Comparison of ENCODE assay signal across 11 mouse cellular contexts in the genomic region with DNA sequence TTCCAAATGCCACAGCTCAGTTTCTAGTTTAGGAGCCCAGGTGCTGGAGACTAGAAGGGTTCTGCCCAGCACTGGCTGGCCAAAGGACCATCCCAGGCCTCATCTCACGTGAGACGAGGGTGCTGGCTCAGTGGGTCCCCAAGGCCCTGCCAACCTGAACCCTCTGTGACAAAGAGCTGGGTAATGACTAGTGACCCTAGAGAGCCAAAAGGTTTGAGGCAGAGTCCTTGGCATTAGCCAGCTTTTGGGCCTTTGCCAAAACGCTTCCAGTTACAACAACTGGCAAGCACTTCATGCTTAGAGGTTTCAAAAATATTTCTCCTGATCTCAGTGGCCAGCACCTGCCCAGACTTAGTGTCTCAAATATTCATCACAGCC. TPM values are rescaled to one million over a fixed set of nuclear protein-coding genes. Genes with fewer than 3 reads are reported as not detected.
DNase-seq lines count a peak whose midpoint lies in the region; ATAC-seq and TF ChIP-seq lines count a peak whose summit lies in the region.
"Had no signal": no experiment of that assay in that cellular context is flagged by ENCODE, and none has a peak within 500 bp of the region (broad histone marks: within the 10 kb centered on the region; RNA-seq: fewer than 3 reads in every experiment).

No protein-coding gene starts in this region.

- no peak overlapping the region for H3K9ac ChIP-seq in kidney, embryonic 14.5 days (ENCODE audit: low read depth, low read length)
- no peak overlapping the region for H3K9ac ChIP-seq in ES-Bruce4 (ENCODE audit: low read depth, poor library complexity, severe bottlenecking)
- H3K9ac ChIP-seq: embryonic facial prominence, embryonic 13.5 days; limb, embryonic 13.5 days had no signal

- peak; percentile 79 for DNase-seq in kidney, adult 2 months
- no peak for DNase-seq in Patski (ENCODE audit: low read depth, low spot score)
- DNase-seq in kidney, adult 9 months = peak; percentile 69
- DNase-seq in urinary bladder, postnatal 4 days (ENCODE audit: low spot score in 2 of 2) = no peak

- no peak overlapping the region for H3K27ac ChIP-seq in kidney, adult 2 months (ENCODE audit: insufficient read depth, low read depth, low read length)
- no peak overlapping the region for H3K27ac ChIP-seq in kidney, embryonic 14.5 days (ENCODE audit: low read depth, low read length)
- H3K27ac ChIP-seq in ES-Bruce4 (ENCODE audit: insufficient read depth, low read length) = peak overlapping the region; percentile 86
- H3K27ac ChIP-seq: embryonic facial prominence, embryonic 13.5 days; limb, embryonic 13.5 days had no signal

- POLR2A ChIA-PET in Patski (lab: Charles Lee) = interaction anchor here (1.1 to 1.5 kb wide), 2 partner anchors 17 to 49 kb away, joined by 3 to 7 read pairs; a partner anchor contains a TSS

- no peak for TF ChIP-seq CTCF in kidney, adult 2 months (conservative IDR thresholded peaks at IDR 0.05; ENCODE audit: insufficient read depth, insufficient read length, low read depth, low read length)
- TF ChIP-seq CTCF in ES-Bruce4 (IDR thresholded peaks at IDR 0.05; ENCODE audit: low read depth, low read length) (no peak), Patski (IDR thresholded peaks at IDR 0.05) (no peak)

- no peaks in the 10 kb centered on the region for H3K9me3 ChIP-seq in kidney, embryonic 14.5 days (ENCODE audit: control insufficient read depth, low read length)
- no peaks in the 10 kb centered on the region for H3K9me3 ChIP-seq in ES-Bruce4 (replicated peaks; ENCODE audit: control insufficient read depth, insufficient read depth, low read length, poor library complexity, severe bottlenecking)
- H3K9me3 ChIP-seq: embryonic facial prominence, embryonic 13.5 days; limb, embryonic 13.5 days had no signal

- WGBS in kidney, adult 2 months = 53% methylated on average over 3 of the region's 3 CpGs
- 74% methylated on average over 3 of the region's 3 CpGs for WGBS in kidney, embryonic 14.5 days

- H3K4me2 ChIP-seq in kidney, embryonic 14.5 days (replicated peaks; ENCODE audit: low read depth, low read length) = no peak overlapping the region
- H3K4me2 ChIP-seq: embryonic facial prominence, embryonic 13.5 days; limb, embryonic 13.5 days had no signal

- H3K4me1 ChIP-seq in kidney, adult 2 months (ENCODE audit: control insufficient read depth, insufficient read depth, low read length) = peaks cover 18% of the 10 kb centered on the region; the same call in 1 of the 2 replicates
- H3K4me1 ChIP-seq in kidney, embryonic 14.5 days (ENCODE audit: control insufficient read depth, insufficient read depth, low read length) = no peaks in the 10 kb centered on the region
- H3K4me1 ChIP-seq in ES-Bruce4 (ENCODE audit: control insufficient read depth, insufficient read depth, low read length) = peaks cover 5% of the 10 kb centered on the region
- H3K4me1 ChIP-seq: embryonic facial prominence, embryonic 13.5 days; limb, embryonic 13.5 days had no signal

- H3K36me3 ChIP-seq in kidney, adult 2 months (ENCODE audit: control insufficient read depth, insufficient read depth, low read length) = no peaks in the 10 kb centered on the region
- no peaks in the 10 kb centered on the region for H3K36me3 ChIP-seq in kidney, embryonic 14.5 days (ENCODE audit: control insufficient read depth, insufficient read depth, low read length)
- H3K36me3 ChIP-seq in ES-Bruce4 (ENCODE audit: control insufficient read depth, insufficient read depth, low read length, poor library complexity, severe bottlenecking) = no peaks in the 10 kb centered on the region
- H3K36me3 ChIP-seq: embryonic facial prominence, embryonic 13.5 days; limb, embryonic 13.5 days had no signal

- TF ChIP-seq POLR2A in kidney, adult 2 months (IDR thresholded peaks at IDR 0.05; ENCODE audit: low read depth, low read length) = no peak
- TF ChIP-seq POLR2A in ES-Bruce4 (IDR thresholded peaks at IDR 0.05; ENCODE audit: insufficient read depth, low read length) = no peak

- no peak for ATAC-seq in kidney, embryonic 14.5 days (ENCODE audit: low FRiP score, low TSS enrichment)
- peak; percentile 47 for ATAC-seq in Patski
- ATAC-seq in megakaryocyte progenitor cell, adult 5-6 weeks (replicated peaks; ENCODE audit: poor library complexity) = no peak

- H3K27me3 ChIP-seq in kidney, adult 2 months (replicated peaks; ENCODE audit: control insufficient read depth, insufficient read depth, low read length) = no peaks in the 10 kb centered on the region
- no peaks in the 10 kb centered on the region for H3K27me3 ChIP-seq in kidney, embryonic 14.5 days (ENCODE audit: control insufficient read depth, insufficient read depth, low read length)
- H3K27me3 ChIP-seq in ES-Bruce4 (ENCODE audit: control insufficient read depth, insufficient read depth, low read length, poor library complexity, severe bottlenecking) (no peaks in the 10 kb centered on the region), Patski (peaks cover 13% of the 10 kb centered on the region)

- CTCF ChIA-PET in Patski (lab: Charles Lee) = interaction anchor here (0.9 to 1.3 kb wide), 2 partner anchors 27 to 30 kb away, joined by 3 read pairs; no protein-coding TSS in a partner anchor

- no peak overlapping the region for H3K4me3 ChIP-seq in kidney, adult 2 months (ENCODE audit: insufficient read depth, low read depth, low read length)
- H3K4me3 ChIP-seq in kidney, embryonic 14.5 days (ENCODE audit: low read length) = no peak overlapping the region
- H3K4me3 ChIP-seq in ES-Bruce4 (ENCODE audit: low read depth, low read length) = no peak overlapping the region
- H3K4me3 ChIP-seq: embryonic facial prominence, embryonic 13.5 days; limb, embryonic 13.5 days had no signal

- TF ChIP-seq EP300 in ES-Bruce4 (IDR thresholded peaks at IDR 0.05; ENCODE audit: insufficient read depth, low read depth, low read length) = no peak

- in situ Hi-C loops in Patski (cut with MboI; ENCODE audit: low pct_unique_long_range_greater_than_20kb) = no loop called here

RNA-seq across cellular contexts. Expression of a gene that starts 0.9 kb away (rescaled TPM):
- polyA plus RNA-seq in kidney, adult 2 months (2012; rRNA removed) = 0.09 and 0.12 TPM in 2 replicates
- polyA plus RNA-seq in kidney, embryonic 14.5 days (2014; fragmentation: Nextera tagmentation; extraction: Ambion mirVana) = not detected in 2 replicates
- polyA plus RNA-seq in ES-Bruce4 (2011; ENCODE audit: insufficient read depth, insufficient read length, low read depth, missing spikeins) (1.5 TPM in 1 of 2 replicates, not detected in the other), Patski (2021) (13.6 TPM)
- not detected in 2 replicates for total RNA-seq in megakaryocyte progenitor cell, adult 5-6 weeks (2015)
- total RNA-seq in megakaryocyte progenitor cell, adult 5-6 weeks (2017) = not detected in 2 replicates
- total RNA-seq: megakaryocyte-erythroid progenitor cell, adult 5-6 weeks had no signal
- polyA plus RNA-seq: embryonic facial prominence, embryonic 13.5 days; intestine, embryonic 14.5 days had no signal

RNA-seq across cellular contexts. Expression of a gene that starts 17.6 kb away (rescaled TPM):
- 203 and 226 TPM in 2 replicates for polyA plus RNA-seq in kidney, adult 2 months (2012; rRNA removed)
- 5.0 and 5.2 TPM in 2 replicates for polyA plus RNA-seq in kidney, embryonic 14.5 days (2014; fragmentation: Nextera tagmentation; extraction: Ambion mirVana)
- polyA plus RNA-seq in ES-Bruce4 (2011; ENCODE audit: insufficient read depth, insufficient read length, low read depth, missing spikeins) (not detected in 2 replicates), Patski (2021) (119 TPM)
- not detected in 2 replicates for total RNA-seq in megakaryocyte progenitor cell, adult 5-6 weeks (2015)
- not detected in 2 replicates for total RNA-seq in megakaryocyte progenitor cell, adult 5-6 weeks (2017)
- total RNA-seq: megakaryocyte-erythroid progenitor cell, adult 5-6 weeks had no signal
- polyA plus RNA-seq: embryonic facial prominence, embryonic 13.5 days had no signal

Comparison
In these comparisons a context has a peak if more than half of its experiments do, and no peak if none do; other contexts are left out.
1. RNA of a gene that starts 17.6 kb away (polyA plus RNA-seq): 203 to 226 TPM in kidney, adult 2 months and 119 TPM in Patski (single experiment); 5.0 to 5.2 TPM in kidney, embryonic 14.5 days and not detected in ES-Bruce4; every median in the first group is over 10 times any median in the second.
2. DNase-seq: peak in kidney, adult 2 months (single experiment) and kidney, adult 9 months (single experiment); none in Patski (single experiment) and urinary bladder, postnatal 4 days (0 of 2).